Mouse (Mus musculus) CH12.LX (cell line): Measurements from ENCODE around the gene Atxn2l. TPM values are rescaled to one million over a fixed set of nuclear protein-coding genes. Genes with fewer than 3 reads are reported as not detected.

Source experiments
- DNase-seq: peaks from one replicate; pipeline ENCODE4 v3.0.0-alpha.2; 2013; ENCODE audit errors: extremely low read depth
- H3K27ac ChIP-seq: 2 replicates; pipeline ENCODE4 v1.5.1; 2012; ENCODE audit warnings: low read depth, mild to moderate bottlenecking, control low read depth, moderate library complexity; ENCODE audit not compliant: insufficient read depth
- H3K27me3 ChIP-seq: replicated peaks from 2 replicates; pipeline ENCODE3; 2012; ENCODE audit warnings: inconsistent platforms
- H3K36me3 ChIP-seq, 2 experiments: replicated peaks in 1 of 2; 2 replicates each; pipeline versions ENCODE3 to v1.6.1; 2012; ENCODE audit warnings: inconsistent platforms in 1 of 2, low read length in 1 of 2, mild to moderate bottlenecking in 1 of 2, mixed read lengths in 1 of 2, moderate library complexity in 1 of 2; ENCODE audit not compliant: control insufficient read depth in 1 of 2, insufficient read depth in 1 of 2
- H3K4me1 ChIP-seq, 2 experiments: 2 replicates each; pipeline ENCODE4 v1.6.1; 2012; ENCODE audit warnings: inconsistent platforms in 1 of 2, moderate library complexity in 1 of 2; ENCODE audit not compliant: insufficient read depth in 2 of 2, control insufficient read depth in 1 of 2
- H3K4me2 ChIP-seq: 2 replicates; pipeline ENCODE4 v1.6.1; 2012; ENCODE audit warnings: low read depth, mild to moderate bottlenecking, control low read depth; ENCODE audit not compliant: poor library complexity, insufficient read depth, severe bottlenecking
- H3K4me3 ChIP-seq, 3 experiments: fragments of 150-350 bp in 1 of 3; sonication (generic) in 1 of 3; replicated peaks in 1 of 3; 2 replicates each; pipeline versions ENCODE3 to v1.5.1; 2011 to 2012; ENCODE audit warnings: low read depth in 2 of 3, low read length in 2 of 3, mild to moderate bottlenecking in 2 of 3, moderate library complexity in 2 of 3, control low read depth in 1 of 3, improper control_type of control experiment in 1 of 3, inconsistent platforms in 1 of 3, mixed read lengths in 1 of 3; ENCODE audit not compliant: poor library complexity in 1 of 3
- H3K79me2 ChIP-seq: replicated peaks from 2 replicates; pipeline ENCODE4 v1.6.1; 2012; ENCODE audit warnings: mild to moderate bottlenecking, moderate library complexity; ENCODE audit not compliant: control insufficient read depth, poor library complexity, insufficient read depth, severe bottlenecking; ENCODE audit errors: extremely low read depth
- H3K9ac ChIP-seq: 2 replicates; pipeline ENCODE4 v1.6.1; 2012; ENCODE audit warnings: low read depth, mild to moderate bottlenecking, control low read depth, moderate library complexity; ENCODE audit not compliant: insufficient read depth
- H3K9me3 ChIP-seq: replicated peaks from 2 replicates; pipeline ENCODE3; 2012; ENCODE audit warnings: low read length, inconsistent platforms, mixed read lengths
- BHLHE40 ChIP-seq: IDR thresholded peaks from 2 replicates; pipeline ENCODE4 v1.6.1; 2011; ENCODE audit warnings: mild to moderate bottlenecking, low read depth, low read length, improper control_type of control experiment
- CHD1 ChIP-seq: IDR thresholded peaks from 2 replicates; pipeline ENCODE4 v1.6.1; 2012; ENCODE audit warnings: low read depth, low read length, improper control_type of control experiment, inconsistent platforms
- CHD2 ChIP-seq: IDR thresholded peaks from 2 replicates; pipeline ENCODE4 v1.6.1; 2011; ENCODE audit warnings: low read length, improper control_type of control experiment
- CTCF ChIP-seq, 2 experiments: IDR thresholded peaks in 1 of 2; conservative IDR thresholded peaks in 1 of 2; 2 replicates each; pipeline ENCODE4 v1.5.1; 2011 to 2012; ENCODE audit warnings: low read depth in 2 of 2, low read length in 2 of 2, improper control_type of control experiment in 1 of 2, inconsistent platforms in 1 of 2, mild to moderate bottlenecking in 1 of 2, moderate library complexity in 1 of 2
- ELF1 ChIP-seq: IDR thresholded peaks from 2 replicates; pipeline ENCODE4 v1.6.1; 2014; ENCODE audit warnings: low read depth, mild to moderate bottlenecking, inconsistent platforms, low read length, improper control_type of control experiment
- ETS1 ChIP-seq: conservative IDR thresholded peaks from 2 replicates; pipeline ENCODE4 v1.6.1; 2012; ENCODE audit warnings: low read depth, mild to moderate bottlenecking, inconsistent platforms, low read length, improper control_type of control experiment, moderate library complexity
- GABPA ChIP-seq: IDR thresholded peaks from 2 replicates; pipeline ENCODE4 v1.6.1; 2012; ENCODE audit warnings: low read depth, low read length, improper control_type of control experiment, inconsistent platforms; ENCODE audit not compliant: insufficient replicate concordance
- HCFC1 ChIP-seq: IDR thresholded peaks from 2 replicates; pipeline ENCODE4 v1.6.1; 2012; ENCODE audit warnings: low read depth, mild to moderate bottlenecking, inconsistent platforms, low read length, improper control_type of control experiment
- IRF4 ChIP-seq: IDR thresholded peaks from 2 replicates; pipeline ENCODE4 v1.6.1; 2014; ENCODE audit warnings: low read depth, mild to moderate bottlenecking, inconsistent platforms, low read length, improper control_type of control experiment
- JUN ChIP-seq: IDR thresholded peaks from 2 replicates; pipeline ENCODE4 v1.6.1; 2011; ENCODE audit warnings: low read depth, mild to moderate bottlenecking, low read length, improper control_type of control experiment, moderate library complexity; ENCODE audit not compliant: insufficient read depth
- KAT2A ChIP-seq: IDR thresholded peaks from 2 replicates; pipeline ENCODE4 v1.6.1; 2012; ENCODE audit warnings: low read length, improper control_type of control experiment, inconsistent platforms; ENCODE audit not compliant: insufficient replicate concordance
- MAFK ChIP-seq: IDR thresholded peaks from 2 replicates; pipeline ENCODE4 v1.6.1; 2011; ENCODE audit warnings: low read length, improper control_type of control experiment; ENCODE audit not compliant: insufficient replicate concordance
- MAX ChIP-seq: IDR thresholded peaks from 2 replicates; pipeline ENCODE4 v1.6.1; 2011; ENCODE audit warnings: low read length, improper control_type of control experiment
- MEF2A ChIP-seq: IDR thresholded peaks from 2 replicates; pipeline ENCODE4 v1.6.1; 2014; ENCODE audit warnings: low read depth, mild to moderate bottlenecking, inconsistent platforms, low read length, improper control_type of control experiment, borderline replicate concordance
- MXI1 ChIP-seq: IDR thresholded peaks from 2 replicates; pipeline ENCODE4 v1.6.1; 2011; ENCODE audit warnings: mild to moderate bottlenecking, low read depth, low read length, improper control_type of control experiment
- NRF1 ChIP-seq: IDR thresholded peaks from 2 replicates; pipeline ENCODE4 v1.6.1; 2014; ENCODE audit warnings: low read depth, mild to moderate bottlenecking, inconsistent platforms, low read length, improper control_type of control experiment, moderate library complexity
- POLR2A ChIP-seq: IDR thresholded peaks from 2 replicates; pipeline ENCODE4 v1.6.1; 2011; ENCODE audit warnings: low read depth, mild to moderate bottlenecking, improper control_type of control experiment, low read length
- POLR2AphosphoS2 ChIP-seq: IDR thresholded peaks from 2 replicates; pipeline ENCODE4 v1.6.1; 2011; ENCODE audit warnings: low read depth, low read length, improper control_type of control experiment
- RCOR1 ChIP-seq: conservative IDR thresholded peaks from 2 replicates; pipeline ENCODE4 v1.6.1; 2012; ENCODE audit warnings: low read depth, mild to moderate bottlenecking, inconsistent platforms, low read length, improper control_type of control experiment
- SIN3A ChIP-seq: IDR thresholded peaks from 2 replicates; pipeline ENCODE4 v1.6.1; 2012; ENCODE audit warnings: low read length, improper control_type of control experiment, inconsistent platforms
- SMC3 ChIP-seq: IDR thresholded peaks from 2 replicates; pipeline ENCODE4 v1.6.1; 2011; ENCODE audit warnings: low read depth, low read length, improper control_type of control experiment
- TBP ChIP-seq: conservative IDR thresholded peaks from 2 replicates; pipeline ENCODE4 v1.6.1; 2011; ENCODE audit warnings: low read depth, low read length, improper control_type of control experiment
- TCF12 ChIP-seq: IDR thresholded peaks from 2 replicates; pipeline ENCODE4 v1.6.1; 2014; ENCODE audit warnings: low read depth, mild to moderate bottlenecking, inconsistent platforms, low read length, improper control_type of control experiment
- UBTF ChIP-seq: IDR thresholded peaks from 2 replicates; pipeline ENCODE4 v1.6.1; 2012; ENCODE audit warnings: low read depth, mild to moderate bottlenecking, inconsistent platforms, low read length, improper control_type of control experiment, moderate library complexity
- USF1 ChIP-seq: IDR thresholded peaks from 2 replicates; pipeline ENCODE4 v1.6.1; 2014; ENCODE audit warnings: low read depth, mild to moderate bottlenecking, inconsistent platforms, low read length, improper control_type of control experiment
- USF2 ChIP-seq: conservative IDR thresholded peaks from 2 replicates; pipeline ENCODE4 v1.6.1; 2011; ENCODE audit warnings: low read depth, low read length, improper control_type of control experiment
- ZKSCAN1 ChIP-seq: IDR thresholded peaks from 2 replicates; pipeline ENCODE4 v1.6.1; 2012; ENCODE audit warnings: low read depth, inconsistent platforms, low read length, improper control_type of control experiment, borderline replicate concordance
- ZNF384 ChIP-seq: IDR thresholded peaks from 2 replicates; pipeline ENCODE4 v1.6.1; 2012; ENCODE audit warnings: low read depth, low read length, improper control_type of control experiment, inconsistent platforms
- dilution Hi-C: fragments of 300-500 bp; cut with MboI; formaldehyde crosslinking; loops from 2 replicates; pipeline ENCODE4 v1.14.3; 2020; ENCODE audit warnings: low sequenced_read_pairs; ENCODE audit not compliant: extremely low pct_unique_long_range_greater_than_20kb, extremely low pct_ligation_motif_present
- in situ Hi-C: fragments of 300-500 bp; cut with MboI; formaldehyde crosslinking; loops from 3 replicates; pipeline ENCODE4 v1.14.3; 2019; ENCODE audit warnings: low sequenced_read_pairs, low pct_ligation_motif_present, low pct_unique_long_range_greater_than_20kb, mixed read lengths
- polyA plus RNA-seq: library from polyadenylated mRNA; unstranded; fragments of >175 nt; gene quantifications from 2 replicates; pipeline ENCODE4 v1.2.1, GENCODE M21; 2012; ENCODE audit warnings: low read depth; ENCODE audit not compliant: insufficient read length
- total RNA-seq, 2 experiments: library from RNA; depleted of rRNA; stranded (reverse); fragments of 300-350 nt in 1 of 2; fragments of >200 nt in 1 of 2; gene quantifications; 2 replicates each; pipeline ENCODE4 v1.2.3; 2012 to 2014

The Atxn2l gene
- total and polyA plus RNA-seq, 3 experiments = 16.5 to 122 (median 64.2) TPM

DNA sequence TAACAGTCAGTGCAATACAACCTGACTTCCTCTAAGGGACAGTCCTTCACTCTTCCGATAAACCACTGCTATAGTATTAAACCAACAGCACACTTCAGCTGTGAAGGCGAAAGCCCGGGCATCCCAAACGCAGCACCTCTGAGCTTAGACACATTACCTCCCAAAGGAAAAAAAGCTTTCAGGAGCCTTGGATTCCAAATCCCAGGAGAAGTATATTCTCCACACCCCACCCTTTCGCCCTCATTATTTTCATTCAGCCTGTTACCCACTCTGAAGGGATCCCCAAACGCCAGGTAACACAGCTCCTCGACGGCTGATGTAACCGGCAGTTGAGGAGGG, 1.6 kb downstream of the Atxn2l start:
- H3K27ac ChIP-seq = peak overlapping the region; percentile 98
- peak overlapping the region; percentile 74 to 100 (median 91) for H3K4me3 ChIP-seq
- no peak overlapping the region for H3K4me2 ChIP-seq
- dilution Hi-C loops = no loop called here
- TF ChIP-seq ELF1 = no peak
- TF ChIP-seq ZNF384 = no peak
- TF ChIP-seq ZKSCAN1 = no peak
- TF ChIP-seq UBTF = no peak
- no peak for TF ChIP-seq MXI1
- TF ChIP-seq BHLHE40 = no peak
- no peak for TF ChIP-seq SMC3
- TF ChIP-seq MAX = no peak
- no peak for TF ChIP-seq HCFC1
- TF ChIP-seq NRF1 = no peak
- no peak; the same call in 1 of the 2 replicates for TF ChIP-seq TBP
- no peak for TF ChIP-seq ETS1
- no peak for TF ChIP-seq USF1
- no peak for TF ChIP-seq GABPA
- H3K9ac ChIP-seq = peak overlapping the region; percentile 97
- H3K79me2 ChIP-seq = peaks cover 42% of the 10 kb centered on the region
- no peak for DNase-seq
- H3K27me3 ChIP-seq = no peaks in the 10 kb centered on the region
- in situ Hi-C loops = no loop called here
- peaks cover 8 to 48% of the 10 kb centered on the region in 2 experiments for H3K4me1 ChIP-seq
- H3K9me3 ChIP-seq = no peaks in the 10 kb centered on the region
- H3K36me3 ChIP-seq = peaks cover 41 to 46% of the 10 kb centered on the region in 2 experiments

DNA sequence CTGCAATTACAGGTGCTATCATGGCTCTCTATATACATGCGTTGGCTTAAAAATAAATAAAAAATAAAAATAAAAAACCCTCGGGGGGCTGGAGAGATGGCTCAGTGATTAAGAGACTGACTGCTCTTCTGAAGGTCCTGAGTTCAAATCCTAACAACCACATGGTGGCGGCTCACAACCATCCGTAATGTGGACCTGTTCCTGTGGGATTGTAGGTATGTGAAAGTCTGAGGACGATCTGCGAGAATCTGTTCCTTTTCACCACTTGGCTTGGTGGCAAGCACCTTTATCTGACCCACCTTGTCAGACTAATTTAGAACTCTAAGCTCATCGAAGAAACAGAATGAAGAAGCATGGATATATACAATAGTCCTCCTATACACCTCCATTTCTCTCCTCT, 3.8 kb downstream of the Atxn2l start:
- Histone ChIP-seq H3K4me1 (peaks cover 8 to 56% of the 10 kb centered on the region in 2 experiments), H3K9ac (no peak overlapping the region), H3K27ac (no peak overlapping the region), H3K36me3 (peaks cover 61 to 68% of the 10 kb centered on the region in 2 experiments), H3K79me2 (peaks cover 45% of the 10 kb centered on the region), H3K4me2 (no peak overlapping the region), H3K4me3 (no peak overlapping the region), H3K9me3 (no peaks in the 10 kb centered on the region), H3K27me3 (no peaks in the 10 kb centered on the region)
- in situ Hi-C loops (no loop called here), dilution Hi-C loops (no loop called here)
- DNase-seq = no peak
- TF ChIP-seq TBP (no peak), CHD1 (no peak), NRF1 (no peak), JUN (no peak), MAFK (no peak), CHD2 (no peak), SIN3A (no peak), MXI1 (no peak), MEF2A (no peak), HCFC1 (no peak), IRF4 (no peak), POLR2AphosphoS2 (no peak), MAX (no peak), RCOR1 (no peak), KAT2A (no peak), TCF12 (no peak), CTCF (conservative IDR thresholded peaks at IDR 0.05 in 1 of 2, IDR thresholded peaks at IDR 0.05 in 1 of 2; ENCODE audit: low read depth in 2 of 2, low read length in 2 of 2) (no peak), POLR2A (no peak), ETS1 (no peak), USF2 (no peak)
